Mouse (Mus musculus) limb, embryonic 13.5 days (tissue): ENCODE results near the gene Mcm2. TPM values are rescaled to one million over a fixed set of nuclear protein-coding genes. Genes with fewer than 3 reads are reported as not detected.
A peak's percentile ranks its signal among the peaks of the same experiment; 100 is the strongest.

Experiments used
- ATAC-seq: fragments of 200-750 bp; cut with Nextera tagmentation; 2 replicates; pipeline ENCODE4 v1.8.0; 2017; ENCODE audit warnings: low read depth, moderate number of reproducible peaks, moderate TSS enrichment; ENCODE audit not compliant: low FRiP score
- H3K27ac ChIP-seq: fragments of 300-500 bp; sonication (generic); 2 replicates; pipeline ENCODE4 v1.5.1; 2015; ENCODE audit warnings: inconsistent platforms, mild to moderate bottlenecking, moderate library complexity
- H3K27me3 ChIP-seq: fragments of 300-500 bp; sonication (generic); 2 replicates; pipeline ENCODE4 v1.6.1; 2015; ENCODE audit warnings: mild to moderate bottlenecking, inconsistent platforms
- H3K36me3 ChIP-seq: fragments of 300-500 bp; sonication (generic); 2 replicates; pipeline ENCODE4 v1.6.1; 2015; ENCODE audit warnings: inconsistent platforms, mild to moderate bottlenecking, moderate library complexity
- H3K4me1 ChIP-seq: fragments of 300-500 bp; sonication (generic); 2 replicates; pipeline ENCODE4 v1.6.1; 2015; ENCODE audit warnings: inconsistent platforms
- H3K4me2 ChIP-seq: fragments of 300-500 bp; sonication (generic); replicated peaks from 2 replicates; pipeline ENCODE4 v1.6.1; 2015; ENCODE audit warnings: inconsistent platforms, mild to moderate bottlenecking, moderate library complexity
- H3K4me3 ChIP-seq: fragments of 300-500 bp; sonication (generic); 2 replicates; pipeline ENCODE4 v1.5.1; 2015; ENCODE audit warnings: moderate library complexity, mild to moderate bottlenecking, inconsistent platforms
- H3K9ac ChIP-seq: fragments of 300-500 bp; sonication (generic); 2 replicates; pipeline ENCODE4 v1.6.1; 2015; ENCODE audit warnings: mild to moderate bottlenecking, inconsistent platforms
- H3K9me3 ChIP-seq: fragments of 300-500 bp; sonication (generic); 2 replicates; pipeline ENCODE4 v1.6.1; 2016; ENCODE audit warnings: inconsistent platforms
- WGBS: fragments of 180-500 bp; shearing (Covaris S2); methylation state at CpG from one replicate; pipeline ENCODE4 v1.1.7; 2015; 5-methylcytosine and 5-hydroxymethylcytosine counted together
- polyA plus RNA-seq: library from polyadenylated mRNA; unstranded; fragments of >200 nt; fragmentation: Nextera tagmentation; extraction: Ambion mirVana; gene quantifications from 2 replicates; pipeline ENCODE4 v1.2.1, GENCODE M21; 2015

Gene Mcm2
- polyA plus RNA-seq, 1 experiment from 2014 or later = 144 TPM

- Histone ChIP-seq H3K27ac (peak within 1 kb of the TSS; percentile 91), H3K4me1 (peaks cover 40% of the 10 kb centered on the region), H3K36me3 (peaks cover 3% of the 10 kb centered on the region; the same call in 1 of the 2 replicates), H3K9ac (peak within 1 kb of the TSS; percentile 92), H3K27me3 (no peaks in the 10 kb centered on the region), H3K4me3 (peak within 1 kb of the TSS; percentile 82), H3K9me3 (no peaks in the 10 kb centered on the region), H3K4me2 (peak within 1 kb of the TSS; percentile 94)
- WGBS = under 1% methylated on average over 66 of the region's 66 CpGs
- peak; percentile 89 for ATAC-seq
These were observed 3.6 kb upstream of the Mcm2 start, which contains the start of gene Tpra1 for GRCm38 (mm10) chr6:88901947-88902820. Tpra1 (plus strand) TSS chr6:88902251.

- Histone ChIP-seq H3K27ac (peak overlapping the region; percentile 70; the same call in 1 of the 2 replicates), H3K4me1 (peaks cover 42% of the 10 kb centered on the region), H3K4me3 (peak overlapping the region; percentile 82), H3K9me3 (no peaks in the 10 kb centered on the region), H3K36me3 (peaks cover 5% of the 10 kb centered on the region), H3K9ac (peak overlapping the region; percentile 92), H3K4me2 (peak overlapping the region; percentile 94), H3K27me3 (no peaks in the 10 kb centered on the region)
- ATAC-seq = 0 out of 2 replicates have a peak, but pooled peaks have one; percentile 1
- 8% methylated on average over 5 of the region's 5 CpGs for WGBS
These were observed 2.9 kb upstream of the Mcm2 start for GRCm38 (mm10) chr6:88901471-88901870.

GRCm38 (mm10) chr6:88899628-88900027, 1.0 kb upstream of the Mcm2 start:
- H3K27ac ChIP-seq = no peak overlapping the region
- peaks cover 23% of the 10 kb centered on the region for H3K36me3 ChIP-seq
- H3K27me3 ChIP-seq = no peaks in the 10 kb centered on the region
- no peak overlapping the region for H3K4me2 ChIP-seq
- no peak overlapping the region for H3K9ac ChIP-seq
- no peak for ATAC-seq
- peaks cover 47% of the 10 kb centered on the region for H3K4me1 ChIP-seq
- no peak overlapping the region for H3K4me3 ChIP-seq
- WGBS = 98% methylated on average over 2 of the region's 2 CpGs
- no peaks in the 10 kb centered on the region for H3K9me3 ChIP-seq

- Histone ChIP-seq H3K27ac (no peak overlapping the region), H3K36me3 (peaks cover 29% of the 10 kb centered on the region), H3K9ac (no peak overlapping the region; the same call in 1 of the 2 replicates), H3K9me3 (no peaks in the 10 kb centered on the region), H3K4me2 (peak overlapping the region; percentile 79), H3K4me1 (peaks cover 42% of the 10 kb centered on the region), H3K4me3 (peak overlapping the region; percentile 77), H3K27me3 (no peaks in the 10 kb centered on the region)
- 63% methylated on average over 4 of the region's 4 CpGs for WGBS
- ATAC-seq = no peak
These were observed 506 bp upstream of the Mcm2 start for GRCm38 (mm10) chr6:88899086-88899485.

- 63% methylated on average over 7 of the region's 7 CpGs for WGBS
- peaks cover 28% of the 10 kb centered on the region for H3K4me1 ChIP-seq
- H3K27me3 ChIP-seq = no peaks in the 10 kb centered on the region
- H3K9me3 ChIP-seq = no peaks in the 10 kb centered on the region
- no peak for ATAC-seq
- H3K4me2 ChIP-seq = peak overlapping the region; percentile 79
- no peak overlapping the region; the same call in 1 of the 2 replicates for H3K27ac ChIP-seq
- peaks cover 46% of the 10 kb centered on the region for H3K36me3 ChIP-seq
- H3K4me3 ChIP-seq = peak overlapping the region; percentile 77
- peak overlapping the region; percentile 66 for H3K9ac ChIP-seq
These were observed 1.3 kb downstream of the Mcm2 start for GRCm38 (mm10) chr6:88897246-88897645.

- Histone ChIP-seq H3K4me2 (no peak overlapping the region), H3K36me3 (peaks cover 59% of the 10 kb centered on the region), H3K9ac (no peak overlapping the region), H3K27me3 (no peaks in the 10 kb centered on the region), H3K9me3 (no peaks in the 10 kb centered on the region), H3K27ac (no peak overlapping the region), H3K4me3 (no peak overlapping the region), H3K4me1 (peaks cover 22% of the 10 kb centered on the region)
- 87% methylated on average over 6 of the region's 6 CpGs for WGBS
- no peak for ATAC-seq
These were observed 2.6 kb downstream of the Mcm2 start for GRCm38 (mm10) chr6:88895943-88896342.

GRCm38 (mm10) chr6:88893559-88893958, 5.0 kb downstream of the Mcm2 start:
- WGBS = 65% methylated on average over 5 of the region's 5 CpGs
- Histone ChIP-seq H3K4me1 (peaks cover 21% of the 10 kb centered on the region), H3K9me3 (no peaks in the 10 kb centered on the region), H3K4me3 (no peak overlapping the region), H3K9ac (no peak overlapping the region), H3K27me3 (no peaks in the 10 kb centered on the region), H3K4me2 (no peak overlapping the region), H3K36me3 (peaks cover 83% of the 10 kb centered on the region), H3K27ac (no peak overlapping the region)
- no peak for ATAC-seq

GRCm38 (mm10) chr6:88890832-88891231, 7.7 kb downstream of the Mcm2 start:
- 90% methylated on average over 7 of the region's 7 CpGs for WGBS

GRCm38 (mm10) chr6:88889410-88890042, 9.1 kb downstream of the Mcm2 start:
- WGBS = 91% methylated on average over 13 of the region's 13 CpGs
- no peak for ATAC-seq
- Histone ChIP-seq H3K27me3 (no peaks in the 10 kb centered on the region), H3K36me3 (peaks cover 99% of the 10 kb centered on the region), H3K4me3 (no peak overlapping the region), H3K9ac (no peak overlapping the region), H3K9me3 (no peaks in the 10 kb centered on the region), H3K4me2 (no peak overlapping the region), H3K27ac (no peak overlapping the region), H3K4me1 (no peaks in the 10 kb centered on the region)

More at GRCm38 (mm10) chr6:88890832-88891231, 7.7 kb downstream of the Mcm2 start:
- Histone ChIP-seq H3K27ac (no peak overlapping the region), H3K4me3 (no peak overlapping the region), H3K4me2 (no peak overlapping the region), H3K27me3 (no peaks in the 10 kb centered on the region), H3K4me1 (peaks cover 6% of the 10 kb centered on the region; the same call in 1 of the 2 replicates), H3K9ac (no peak overlapping the region), H3K9me3 (no peaks in the 10 kb centered on the region), H3K36me3 (peaks cover 99% of the 10 kb centered on the region)
- ATAC-seq = no peak

- 63% methylated on average over 2 of the region's 2 CpGs for WGBS
- Histone ChIP-seq H3K4me2 (no peak overlapping the region), H3K4me3 (no peak overlapping the region), H3K9me3 (no peaks in the 10 kb centered on the region), H3K27me3 (no peaks in the 10 kb centered on the region), H3K36me3 (peaks cover 98% of the 10 kb centered on the region), H3K27ac (no peak overlapping the region), H3K9ac (no peak overlapping the region), H3K4me1 (no peaks in the 10 kb centered on the region)
- ATAC-seq = peak; percentile 80; the same call in 1 of the 2 replicates
These were observed 12.1 kb downstream of the Mcm2 start for GRCm38 (mm10) chr6:88886417-88886967.

GRCm38 (mm10) chr6:88885644-88886416, 12.8 kb downstream of the Mcm2 start:
- no peaks in the 10 kb centered on the region for H3K9me3 ChIP-seq
- peaks cover 97% of the 10 kb centered on the region for H3K36me3 ChIP-seq
- ATAC-seq = no peak
- 94% methylated on average over 12 of the region's 12 CpGs for WGBS
- H3K4me3 ChIP-seq = no peak overlapping the region
- no peak overlapping the region for H3K27ac ChIP-seq
- H3K9ac ChIP-seq = no peak overlapping the region
- H3K4me2 ChIP-seq = no peak overlapping the region
- H3K4me1 ChIP-seq = no peaks in the 10 kb centered on the region
- H3K27me3 ChIP-seq = no peaks in the 10 kb centered on the region
